12 mouse cellular contexts compared by ENCODE assay signal in the genomic region with DNA sequence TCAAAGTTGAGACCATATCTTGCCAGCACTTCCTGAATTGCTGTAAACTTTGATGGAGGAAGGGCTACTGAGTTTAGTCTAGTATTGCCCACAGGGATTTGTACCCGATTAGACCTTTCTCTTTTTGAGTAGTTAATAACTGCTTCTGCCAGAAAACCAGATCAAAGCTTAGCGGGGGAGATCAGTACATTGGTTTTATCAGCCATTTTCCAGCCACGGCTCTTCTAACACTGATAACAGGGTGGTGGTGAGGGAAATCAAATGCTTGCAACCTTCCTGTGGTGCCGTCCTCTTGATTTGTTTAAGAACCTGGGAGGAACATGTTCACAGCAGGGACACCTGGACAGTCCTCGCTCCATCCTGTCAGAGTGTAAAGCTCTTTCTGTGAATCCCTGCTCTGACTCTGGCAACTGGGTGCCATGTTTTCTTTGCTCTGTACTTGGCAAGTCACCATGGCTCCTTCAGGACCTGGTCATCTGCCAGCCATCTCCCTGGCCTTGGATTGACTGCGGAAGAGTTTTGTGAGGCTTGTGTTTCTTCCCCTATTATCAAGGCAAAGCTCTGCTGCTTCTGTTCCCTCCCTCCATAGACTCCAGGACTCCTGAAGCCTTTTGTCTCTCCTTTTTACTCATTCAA.
A peak's percentile ranks its signal among the peaks of the same experiment; 100 is the strongest.
DNase-seq lines count a peak whose midpoint lies in the region; ATAC-seq lines count a peak whose summit lies in the region.
"Had no signal": no experiment of that assay in that cellular context is flagged by ENCODE, and none has a peak within 500 bp of the region (broad histone marks: within the 10 kb centered on the region; RNA-seq: fewer than 3 reads in every experiment).

No protein-coding gene starts in this region.

- 19% methylated on average over 6 of the region's 6 CpGs for WGBS in heart, embryonic 11.5 days (ENCODE audit: insufficient replicate concordance)
- 20% methylated on average over 6 of the region's 6 CpGs for WGBS in heart, embryonic 13.5 days

- peak; percentile 3 for DNase-seq in heart, adult 8-10 months (ENCODE audit: low spot score)
- DNase-seq in brain, adult 2 months (ENCODE audit: low read depth, low spot score), result peak; percentile 22
- peak; percentile 7 to 31 for DNase-seq in lung, postnatal 4 days
- DNase-seq in thymus, postnatal 25 days, result no peak
- DNase-seq in kidney, postnatal 14 days, result no peak
- DNase-seq: right cerebral cortex, postnatal 14 days had no signal

- no peaks in the 10 kb centered on the region for H3K36me3 ChIP-seq in heart, embryonic 11.5 days (ENCODE audit: control insufficient read depth, insufficient read depth, low read length)
- H3K36me3 ChIP-seq in heart, embryonic 13.5 days, result no peaks in the 10 kb centered on the region
- H3K36me3 ChIP-seq: hindbrain, embryonic 12.5 days; stomach, embryonic 15.5 days had no signal

- no peak overlapping the region for H3K27ac ChIP-seq in heart, embryonic 11.5 days (ENCODE audit: low read depth, low read length)
- peak overlapping the region; percentile 24; the same call in 1 of the 2 replicates for H3K27ac ChIP-seq in heart, embryonic 13.5 days (replicated peaks)
- H3K27ac ChIP-seq: hindbrain, embryonic 12.5 days; macrophage; stomach, embryonic 15.5 days had no signal

- H3K4me1 ChIP-seq in heart, embryonic 11.5 days (ENCODE audit: control insufficient read depth, insufficient read depth, low read length), result peaks cover 7% of the 10 kb centered on the region
- H3K4me1 ChIP-seq in heart, embryonic 13.5 days, result peaks cover 31% of the 10 kb centered on the region
- H3K4me1 ChIP-seq: hindbrain, embryonic 12.5 days; stomach, embryonic 15.5 days had no signal

- ATAC-seq in heart, embryonic 11.5 days (replicated peaks; ENCODE audit: insufficient number of reproducible peaks, low FRiP score, low TSS enrichment), result no peak
- no peak for ATAC-seq in heart, embryonic 13.5 days (ENCODE audit: extremely low read depth, insufficient number of reproducible peaks, low FRiP score, low TSS enrichment)
- ATAC-seq: activated CD4-positive, CD25-positive, alpha-beta regulatory T cell, adult 4 months had no signal

- H3K4me3 ChIP-seq in heart, embryonic 11.5 days (ENCODE audit: low read depth, low read length), result no peak overlapping the region
- no peak overlapping the region for H3K4me3 ChIP-seq in heart, embryonic 13.5 days
- H3K4me3 ChIP-seq: hindbrain, embryonic 12.5 days; stomach, embryonic 15.5 days had no signal

- no peak overlapping the region for H3K9ac ChIP-seq in heart, embryonic 11.5 days (ENCODE audit: low read depth, low read length)
- no peak overlapping the region for H3K9ac ChIP-seq in heart, embryonic 13.5 days
- H3K9ac ChIP-seq: hindbrain, embryonic 12.5 days; stomach, embryonic 15.5 days had no signal

- H3K9me3 ChIP-seq in heart, embryonic 11.5 days (replicated peaks; ENCODE audit: control insufficient read depth, low read length), result no peaks in the 10 kb centered on the region
- H3K9me3 ChIP-seq in heart, embryonic 13.5 days, result no peaks in the 10 kb centered on the region
- H3K9me3 ChIP-seq: hindbrain, embryonic 12.5 days; stomach, embryonic 15.5 days had no signal

- no peaks in the 10 kb centered on the region for H3K27me3 ChIP-seq in heart, embryonic 11.5 days (ENCODE audit: control insufficient read depth, insufficient read depth, low read length)
- no peaks in the 10 kb centered on the region for H3K27me3 ChIP-seq in heart, embryonic 13.5 days (replicated peaks)
- H3K27me3 ChIP-seq: hindbrain, embryonic 12.5 days; stomach, embryonic 15.5 days had no signal

- no peak overlapping the region for H3K4me2 ChIP-seq in heart, embryonic 11.5 days
- H3K4me2 ChIP-seq in heart, embryonic 13.5 days, result peak overlapping the region; percentile 14; the same call in 1 of the 2 replicates
- H3K4me2 ChIP-seq: hindbrain, embryonic 12.5 days; stomach, embryonic 15.5 days had no signal

Comparison
In these comparisons a context has a peak if more than half of its experiments do, and no peak if none do; other contexts are left out.
1. DNase-seq: peak in heart, adult 8-10 months (single experiment), brain, adult 2 months (single experiment) and lung, postnatal 4 days (2 of 2); none in thymus, postnatal 25 days (single experiment) and kidney, postnatal 14 days (single experiment).